Mouse (Mus musculus) forebrain, embryonic 12.5 days (tissue): ENCODE measurements at regions not wholly inside any gene's neighbourhood (a gene's known extent, or its start where the extent isn't known, plus 50 kb on each side); places are given as distances from the start of the nearest gene placed in this dataset.
"Not testable (repeated sequence)": the region's sequence is repeated elsewhere in the genome, so short reads cannot be mapped to it uniquely, and the experiment has no call there.

ENCODE experiments used
- ATAC-seq: fragments of 200-750 bp; cut with Nextera tagmentation; 2 replicates; pipeline ENCODE4 v1.8.0; 2017; ENCODE audit warnings: moderate TSS enrichment; ENCODE audit not compliant: low FRiP score
- H3K27ac ChIP-seq: fragments of 300-500 bp; sonication (generic); 2 replicates; pipeline ENCODE4 v1.5.1; 2016; ENCODE audit warnings: mild to moderate bottlenecking
- H3K27me3 ChIP-seq: fragments of 300-500 bp; sonication (generic); 2 replicates; pipeline ENCODE4 v1.6.1; 2016; ENCODE audit warnings: mild to moderate bottlenecking
- H3K36me3 ChIP-seq: fragments of 300-500 bp; sonication (generic); replicated peaks from 2 replicates; pipeline ENCODE4 v1.6.1; 2016; ENCODE audit warnings: mild to moderate bottlenecking
- H3K4me1 ChIP-seq: fragments of 300-500 bp; sonication (generic); 2 replicates; pipeline ENCODE4 v1.6.1; 2016
- H3K4me2 ChIP-seq: fragments of 300-500 bp; sonication (generic); 2 replicates; pipeline ENCODE4 v1.6.1; 2016; ENCODE audit warnings: mild to moderate bottlenecking, moderate library complexity
- H3K4me3 ChIP-seq: fragments of 300-500 bp; sonication (generic); replicated peaks from 2 replicates; pipeline ENCODE4 v1.5.1; 2016; ENCODE audit warnings: mild to moderate bottlenecking
- H3K9ac ChIP-seq: fragments of 300-500 bp; sonication (generic); 2 replicates; pipeline ENCODE4 v1.6.1; 2016; ENCODE audit warnings: mild to moderate bottlenecking
- H3K9me3 ChIP-seq: fragments of 300-500 bp; sonication (generic); 2 replicates; pipeline ENCODE4 v1.6.1; 2016
- WGBS: fragments of 180-500 bp; shearing (Covaris S2); methylation state at CpG from one replicate; pipeline ENCODE4 v1.1.7; 2016; 5-methylcytosine and 5-hydroxymethylcytosine counted together

DNA sequence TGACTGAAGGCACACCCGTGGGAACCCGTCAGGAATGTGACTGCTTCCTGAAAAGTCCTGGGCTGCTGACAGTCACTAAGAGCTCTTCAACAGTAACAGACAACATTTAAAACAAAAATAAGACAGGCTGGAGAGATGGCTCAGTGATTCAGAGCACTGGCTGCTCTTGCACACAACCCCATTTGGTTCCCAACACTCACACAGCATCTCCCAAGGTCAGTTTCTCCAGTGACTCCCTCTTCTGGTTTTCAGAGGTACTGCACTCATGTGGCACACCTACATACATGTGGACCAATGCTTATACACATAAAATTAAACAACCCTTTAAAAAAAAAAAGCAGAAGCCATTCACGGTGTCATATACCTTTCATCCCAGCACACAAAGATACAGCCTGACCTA lies 305.8 kb upstream of the Asap2 start:
- H3K36me3 ChIP-seq, H3K9ac ChIP-seq, H3K27me3 ChIP-seq, H3K4me2 ChIP-seq, H3K4me3 ChIP-seq, H3K4me1 ChIP-seq, H3K27ac ChIP-seq, ATAC-seq: not testable (repeated sequence)
- H3K9me3 ChIP-seq, result peaks cover 54% of the 10 kb centered on the region
- 86% methylated on average over 3 of the region's 3 CpGs for WGBS

GRCm38 (mm10) chr12:20697276-20697675 lies 293.0 kb upstream of the Asap2 start:
- H3K27me3 ChIP-seq, H3K4me1 ChIP-seq, H3K9ac ChIP-seq, ATAC-seq, H3K4me3 ChIP-seq, H3K4me2 ChIP-seq, H3K27ac ChIP-seq, H3K36me3 ChIP-seq: not testable (repeated sequence)
- 72% methylated on average over 3 of the region's 3 CpGs for WGBS
- peaks cover 22% of the 10 kb centered on the region for H3K9me3 ChIP-seq
